Mouse (Mus musculus) intestine, embryonic 14.5 days (tissue): Measurements from ENCODE around the gene Btg3. TPM values are rescaled to one million over a fixed set of nuclear protein-coding genes. Genes with fewer than 3 reads are reported as not detected.

Source experiments
- ATAC-seq: fragments of 200-750 bp; cut with Nextera tagmentation; replicated peaks from 2 replicates; pipeline ENCODE4 v1.8.0; 2017; ENCODE audit warnings: low read depth, moderate number of reproducible peaks, moderate TSS enrichment, moderate library complexity; ENCODE audit not compliant: low FRiP score, low TSS enrichment
- DNase-seq: peaks from one replicate; pipeline ENCODE4 v3.0.0-alpha.2; 2018; ENCODE audit warnings: low spot score
- H3K27ac ChIP-seq: fragments of 300-500 bp; sonication (generic); 2 replicates; pipeline ENCODE4 v1.5.1; 2014; ENCODE audit warnings: low read depth, mild to moderate bottlenecking, control low read depth
- H3K27me3 ChIP-seq: fragments of 300-500 bp; sonication (generic); replicated peaks from 2 replicates; pipeline ENCODE4 v1.6.1; 2014; ENCODE audit warnings: low read length, control low read depth; ENCODE audit not compliant: control insufficient read depth, insufficient read depth
- H3K36me3 ChIP-seq: fragments of 300-500 bp; sonication (generic); 2 replicates; pipeline ENCODE4 v1.6.1; 2014; ENCODE audit warnings: low read length, control low read depth; ENCODE audit not compliant: control insufficient read depth, insufficient read depth
- H3K4me1 ChIP-seq: fragments of 300-500 bp; sonication (generic); replicated peaks from 2 replicates; pipeline ENCODE4 v1.6.1; 2014; ENCODE audit warnings: low read length, control low read depth, mixed read lengths; ENCODE audit not compliant: control insufficient read depth, insufficient read depth
- H3K4me2 ChIP-seq: fragments of 300-500 bp; sonication (generic); 2 replicates; pipeline ENCODE4 v1.6.1; 2014; ENCODE audit warnings: low read length
- H3K4me3 ChIP-seq: fragments of 300-500 bp; sonication (generic); 2 replicates; pipeline ENCODE4 v1.5.1; 2014; ENCODE audit warnings: low read depth, low read length, control low read depth, mixed read lengths
- H3K9ac ChIP-seq: fragments of 300-500 bp; sonication (generic); 2 replicates; pipeline ENCODE4 v1.6.1; 2014; ENCODE audit warnings: mild to moderate bottlenecking, low read length
- H3K9me3 ChIP-seq: fragments of 300-500 bp; sonication (generic); 2 replicates; pipeline ENCODE4 v1.6.1; 2016; ENCODE audit warnings: low read length, control low read depth; ENCODE audit not compliant: control insufficient read depth
- whole genome bisulfite sequencing: fragments of 180-500 bp; shearing (Covaris S2); extraction: QIAGEN DNeasy Blood & Tissue Kit; methylation state at CpG from one replicate; pipeline ENCODE4 v1.1.7; 2014; 5-methylcytosine and 5-hydroxymethylcytosine counted together
- polyA plus RNA-seq: library from polyadenylated mRNA; unstranded; fragments of >200 nt; fragmentation: Nextera tagmentation; extraction: Ambion mirVana; gene quantifications from 2 replicates; pipeline ENCODE4 v1.2.1, GENCODE M21; 2014

The Btg3 gene
- polyA plus RNA-seq, 1 experiment from 2014 or later: 40.5 TPM

DNA sequence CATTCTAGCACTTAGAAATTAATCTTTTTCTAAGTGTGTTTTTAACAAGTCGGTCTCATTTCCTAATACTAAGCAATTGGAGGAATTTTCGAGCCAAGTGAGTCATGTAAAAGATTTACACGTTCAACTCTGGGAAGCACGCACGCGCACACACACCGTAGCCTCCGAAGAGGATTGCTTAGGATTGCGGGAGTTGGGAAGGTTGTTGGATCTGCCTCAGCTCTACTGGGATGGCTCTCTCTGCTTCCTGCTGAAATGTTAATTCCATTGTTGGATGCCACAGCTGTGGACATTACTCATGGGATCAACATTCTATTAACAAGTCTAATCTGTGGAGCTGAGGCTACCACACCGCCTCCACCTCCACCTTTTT is 74.3 kb downstream of the Btg3 start:
- Histone ChIP-seq H3K9me3 (no peaks in the 10 kb centered on the region), H3K27me3 (0 out of 2 replicates have a peak, but pooled peaks cover 5% of the 10 kb centered on the region), H3K4me2 (peak overlapping the region; percentile 95), H3K9ac (peak overlapping the region; percentile 77), H3K36me3 (no peaks in the 10 kb centered on the region), H3K27ac (peak overlapping the region; percentile 84; the same call in 1 of the 2 replicates), H3K4me1 (peaks cover 6% of the 10 kb centered on the region; the same call in 1 of the 2 replicates), H3K4me3 (peak overlapping the region; percentile 76)
- no peak for ATAC-seq
- DNase-seq: no peak
- WGBS: 6% methylated on average over 10 of the region's 10 CpGs

DNA sequence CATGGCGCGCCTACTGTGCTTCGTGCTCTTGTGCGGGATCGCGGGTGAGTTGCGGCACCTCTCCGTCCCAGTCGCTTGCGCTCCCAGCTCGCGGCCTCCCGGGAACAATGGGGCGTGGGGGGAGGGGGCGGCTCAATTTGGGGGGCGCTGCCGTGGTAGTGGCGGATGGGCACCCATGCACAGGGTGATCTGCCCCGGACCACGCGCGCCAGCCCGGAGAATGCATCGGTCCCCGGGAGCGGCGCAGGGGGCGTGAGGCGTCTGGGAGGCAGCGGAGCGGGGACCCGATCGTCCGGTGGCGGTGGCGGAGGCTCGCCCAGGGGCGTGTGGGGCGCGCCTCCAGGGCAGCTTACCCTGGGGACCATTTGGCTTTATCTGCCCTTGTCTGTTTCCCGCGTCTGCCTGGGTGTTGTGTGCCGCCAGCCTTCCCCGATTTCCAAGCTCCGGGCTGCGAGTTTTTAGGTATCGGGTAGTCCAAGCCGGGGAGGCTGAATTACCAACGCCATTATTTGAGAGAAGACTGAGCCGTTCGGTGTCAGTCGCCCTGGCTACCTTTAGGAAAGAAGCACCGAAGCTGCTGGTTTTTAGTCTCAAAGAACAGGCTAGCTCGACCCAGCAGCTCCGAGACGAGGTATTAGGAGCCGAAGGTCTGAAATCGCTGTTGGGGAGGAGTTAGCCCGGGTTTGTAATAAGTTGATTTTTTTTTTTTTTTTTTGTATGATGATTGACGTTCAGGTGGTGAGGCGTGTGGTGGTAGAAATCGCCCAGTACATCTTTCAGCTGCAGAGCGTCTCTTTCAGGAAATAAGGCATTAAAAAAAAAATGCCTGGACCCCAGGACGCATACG is 74.9 kb downstream of the Btg3 start:
- under 1% methylated on average over 64 of the region's 65 CpGs for WGBS
- H3K27me3 ChIP-seq: 0 out of 2 replicates have a peak, but pooled peaks cover 5% of the 10 kb centered on the region
- no peaks in the 10 kb centered on the region for H3K36me3 ChIP-seq
- H3K9me3 ChIP-seq: no peaks in the 10 kb centered on the region
- peak overlapping the region; percentile 84 for H3K27ac ChIP-seq
- peak; percentile 63 for ATAC-seq
- peak; percentile 80 for DNase-seq
- peak overlapping the region; percentile 77 for H3K9ac ChIP-seq
- H3K4me2 ChIP-seq: peak overlapping the region; percentile 95
- H3K4me3 ChIP-seq: peak overlapping the region; percentile 76
- peaks cover 6% of the 10 kb centered on the region; the same call in 1 of the 2 replicates for H3K4me1 ChIP-seq

DNA sequence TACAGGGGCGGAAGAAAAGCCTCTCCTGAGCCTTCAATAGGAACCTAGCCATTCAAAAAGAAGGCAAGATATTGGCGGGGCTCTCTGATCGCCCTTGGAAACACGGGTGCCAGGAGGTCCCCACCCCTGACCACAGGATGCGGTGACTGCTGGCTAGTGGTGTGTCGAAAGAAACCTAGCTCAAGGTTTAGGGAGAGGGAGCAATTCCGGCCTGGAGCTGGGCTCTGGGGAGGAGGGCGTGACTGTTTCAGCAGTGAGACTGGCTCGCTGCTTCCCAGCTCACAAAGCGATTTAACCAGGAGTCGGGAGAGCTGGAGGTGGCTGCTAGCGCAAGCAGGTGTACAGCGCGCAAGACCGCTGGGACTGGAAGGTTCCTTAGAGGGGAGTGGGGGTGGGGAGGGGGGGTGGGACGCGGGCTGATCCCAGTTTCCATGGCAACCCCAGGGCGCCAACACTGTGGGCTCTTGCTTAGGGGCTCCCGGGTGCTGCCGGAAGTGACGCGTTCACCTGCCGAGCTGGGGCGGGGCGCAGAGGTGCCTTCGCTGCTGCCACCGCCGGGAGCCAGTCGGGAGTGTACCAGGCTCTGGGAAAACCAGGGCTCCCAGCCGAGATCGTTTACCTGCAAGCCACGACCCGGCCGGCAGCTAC is 75.7 kb downstream of the Btg3 start, which contains the start of gene Cxadr:
Gene Cxadr, plus strand, starts transcription at position 307 of the 648 bp plus-strand sequence.
- ATAC-seq: peak; percentile 96
- 1% methylated on average over 34 of the region's 34 CpGs for WGBS

DNA sequence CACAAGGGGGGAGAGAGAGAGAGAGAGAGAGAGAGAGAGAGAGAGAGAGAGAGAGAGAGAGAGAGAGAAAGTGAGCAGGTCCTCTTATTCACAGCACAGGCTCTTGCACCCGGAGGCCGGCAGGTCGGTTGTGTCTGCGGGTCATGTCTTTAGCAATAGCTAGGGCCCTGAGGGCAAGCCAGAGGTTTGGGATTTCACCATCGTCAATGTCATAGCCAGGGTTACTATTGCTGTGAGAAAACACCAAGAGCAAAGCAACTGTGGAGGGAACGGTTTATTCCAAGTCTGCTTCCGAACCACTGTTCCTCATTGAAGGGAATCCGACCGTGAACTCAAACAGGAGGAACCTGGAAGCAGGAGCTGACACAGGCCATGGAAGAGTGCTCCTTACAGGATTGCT is 80.9 kb downstream of the Btg3 start:
- H3K9me3 ChIP-seq: no peaks in the 10 kb centered on the region
- no peak for ATAC-seq
- DNase-seq: no peak
- H3K4me3 ChIP-seq: no peak overlapping the region
- no peaks in the 10 kb centered on the region for H3K36me3 ChIP-seq
- 0 out of 2 replicates have a peak, but pooled peaks cover 5% of the 10 kb centered on the region for H3K27me3 ChIP-seq
- 79% methylated on average over 9 of the region's 9 CpGs for WGBS
- peaks cover 4% of the 10 kb centered on the region; the same call in 1 of the 2 replicates for H3K4me1 ChIP-seq
- H3K9ac ChIP-seq: no peak overlapping the region
- no peak overlapping the region for H3K4me2 ChIP-seq
- no peak overlapping the region for H3K27ac ChIP-seq

More for the DNA sequence above, 75.7 kb downstream of the Btg3 start, which contains the start of gene Cxadr:
- Histone ChIP-seq H3K4me3 (peak within 1 kb of the TSS; percentile 76), H3K36me3 (no peaks in the 10 kb centered on the region), H3K9me3 (no peaks in the 10 kb centered on the region), H3K27me3 (0 out of 2 replicates have a peak, but pooled peaks cover 5% of the 10 kb centered on the region), H3K9ac (peak within 1 kb of the TSS; percentile 77), H3K4me2 (peak within 1 kb of the TSS; percentile 95), H3K4me1 (peaks cover 6% of the 10 kb centered on the region; the same call in 1 of the 2 replicates), H3K27ac (peak within 1 kb of the TSS; percentile 84)
- peak; percentile 90 for DNase-seq

DNA sequence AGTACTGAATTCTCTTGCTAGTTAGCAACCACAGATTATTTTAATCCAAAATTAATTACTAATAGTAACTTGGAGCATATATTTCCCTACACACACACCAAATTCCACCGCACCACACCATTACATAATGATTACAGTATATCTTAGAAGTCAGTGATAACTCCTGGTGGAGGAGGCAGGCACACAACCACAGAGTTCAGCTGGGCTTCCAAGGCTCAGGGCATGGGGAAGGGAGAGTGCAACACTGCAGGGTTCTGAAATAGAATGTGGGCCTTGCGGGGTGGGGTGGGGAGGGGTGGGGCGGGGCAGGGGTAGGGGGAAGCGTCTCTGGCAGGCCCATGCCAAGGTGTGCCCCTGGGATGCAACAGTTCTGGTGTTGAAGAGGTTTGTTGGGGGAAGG is 81.4 kb downstream of the Btg3 start:
- Histone ChIP-seq H3K9ac (no peak overlapping the region), H3K4me1 (no peaks in the 10 kb centered on the region), H3K9me3 (no peaks in the 10 kb centered on the region), H3K36me3 (no peaks in the 10 kb centered on the region), H3K27ac (no peak overlapping the region), H3K27me3 (0 out of 2 replicates have a peak, but pooled peaks cover 3% of the 10 kb centered on the region), H3K4me2 (no peak overlapping the region), H3K4me3 (no peak overlapping the region)
- ATAC-seq (no peak), DNase-seq (no peak)
- WGBS: 61% methylated on average over 4 of the region's 4 CpGs

DNA sequence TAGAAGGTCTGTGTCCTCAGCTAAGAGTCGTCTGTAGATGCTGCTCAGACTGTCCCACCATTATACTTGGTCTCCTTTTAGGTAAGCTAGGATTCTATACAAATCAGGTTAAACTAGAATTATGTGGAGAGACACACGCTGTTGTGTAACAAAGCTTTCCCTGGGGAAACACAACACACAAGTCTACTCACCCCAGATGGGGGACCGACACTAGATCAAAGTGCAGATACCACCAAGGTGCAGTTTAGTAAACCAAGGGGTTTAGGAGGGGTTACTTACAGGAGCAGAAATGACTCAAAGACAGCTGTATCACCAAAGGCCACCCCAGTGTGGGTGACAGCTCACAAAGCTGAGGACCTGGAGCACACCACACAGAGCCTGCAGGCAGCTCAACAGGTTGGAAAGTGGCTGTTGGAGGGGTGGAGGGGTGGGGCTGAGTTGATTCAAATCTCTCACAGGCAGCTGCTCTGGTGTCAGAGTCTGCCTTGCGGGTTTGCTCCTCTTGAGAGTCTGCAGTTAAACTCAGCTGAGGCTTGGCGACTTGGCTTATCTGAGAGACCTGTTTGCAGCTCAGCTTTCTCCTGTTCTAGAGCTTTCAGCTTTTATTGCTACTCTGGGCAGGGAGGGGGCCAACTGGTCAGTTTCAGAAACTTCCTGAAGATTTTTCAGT is 82.3 kb downstream of the Btg3 start:
- Histone ChIP-seq H3K9ac (no peak overlapping the region), H3K4me3 (no peak overlapping the region), H3K27me3 (no peaks in the 10 kb centered on the region), H3K27ac (0 out of 2 replicates have a peak overlapping the region, but pooled peaks have one; percentile 6), H3K4me1 (no peaks in the 10 kb centered on the region), H3K9me3 (no peaks in the 10 kb centered on the region), H3K4me2 (no peak overlapping the region), H3K36me3 (no peaks in the 10 kb centered on the region)
- DNase-seq (no peak), ATAC-seq (0 out of 2 replicates have a peak, but pooled peaks have one; percentile 40)
- 44% methylated on average over 5 of the region's 5 CpGs for WGBS

DNA sequence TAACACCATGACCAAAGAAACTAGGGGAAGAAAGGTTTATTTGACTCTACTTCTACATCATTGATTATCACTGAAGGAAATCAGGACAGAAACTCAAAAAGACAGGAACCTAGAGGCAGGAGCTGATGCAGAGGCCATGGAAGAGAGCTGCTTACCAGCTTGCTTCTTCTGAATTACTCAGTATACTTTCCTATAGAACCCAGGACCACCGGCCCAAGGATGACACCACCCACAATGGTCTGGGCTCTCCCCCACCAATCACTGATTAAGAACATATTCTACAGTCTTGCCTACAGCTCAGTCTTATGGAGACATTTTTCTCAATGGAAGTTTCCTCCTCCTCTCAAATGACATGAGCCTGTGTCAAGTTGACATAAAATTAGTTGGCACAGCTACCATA is 82.9 kb downstream of the Btg3 start:
- H3K4me2 ChIP-seq: no peak overlapping the region
- 92% methylated on average over 1 of the region's 1 CpGs for WGBS

DNA sequence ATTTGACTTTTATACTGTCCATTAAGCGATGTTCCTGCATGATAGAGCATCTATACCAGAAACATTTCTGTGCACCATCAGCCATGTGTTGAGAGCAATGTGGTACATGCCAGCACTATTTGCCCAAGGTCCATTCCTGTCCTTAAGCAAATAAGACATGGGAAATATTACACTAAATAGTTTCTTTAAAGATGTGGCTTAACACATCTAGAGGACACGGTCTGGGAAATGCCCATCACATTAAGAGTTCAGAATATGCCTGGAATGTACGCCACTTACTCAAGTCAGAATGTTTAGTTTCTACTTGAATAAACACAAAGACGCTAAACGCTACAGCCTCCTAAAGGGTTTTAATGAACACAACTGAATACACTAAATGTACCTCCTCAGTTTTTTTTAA is 93.8 kb downstream of the Btg3 start:
- Histone ChIP-seq H3K4me3 (no peak overlapping the region), H3K27me3 (no peaks in the 10 kb centered on the region), H3K27ac (no peak overlapping the region), H3K4me1 (no peaks in the 10 kb centered on the region), H3K36me3 (no peaks in the 10 kb centered on the region), H3K9me3 (no peaks in the 10 kb centered on the region), H3K4me2 (no peak overlapping the region), H3K9ac (no peak overlapping the region)
- 43% methylated on average over 5 of the region's 5 CpGs for WGBS
- DNase-seq: no peak
- ATAC-seq: no peak

More for the DNA sequence above, 82.9 kb downstream of the Btg3 start:
- ATAC-seq: no peak
- DNase-seq: no peak
- Histone ChIP-seq H3K27ac (no peak overlapping the region), H3K9me3 (no peaks in the 10 kb centered on the region), H3K4me1 (no peaks in the 10 kb centered on the region), H3K27me3 (no peaks in the 10 kb centered on the region), H3K9ac (no peak overlapping the region), H3K4me3 (no peak overlapping the region), H3K36me3 (no peaks in the 10 kb centered on the region)
